Mouse (Mus musculus) thymus, adult 2 months (tissue): ENCODE results near the gene Pikfyve.

Experiments used
- CTCF ChIP-seq: fragments of 200-500 bp; IDR thresholded peaks from 2 replicates; pipeline ENCODE4 v1.5.1; 2012; ENCODE audit warnings: mild to moderate bottlenecking, control low read depth, low read length, moderate library complexity, borderline replicate concordance; ENCODE audit not compliant: control insufficient read depth, poor library complexity, insufficient read depth; ENCODE audit errors: extremely low read depth
- POLR2A ChIP-seq: fragments of 200-500 bp; IDR thresholded peaks from 2 replicates; pipeline ENCODE4 v1.6.1; 2012; ENCODE audit warnings: mild to moderate bottlenecking, low read length, control low read depth, moderate library complexity; ENCODE audit not compliant: control insufficient read depth, poor library complexity, insufficient read depth; ENCODE audit errors: extremely low read depth

GRCm38 (mm10) chr1:65204299-65204698 lies 17.8 kb downstream of the Pikfyve start:
- no peak for TF ChIP-seq POLR2A
- no peak for TF ChIP-seq CTCF
